25 mouse cellular contexts compared by ENCODE assay signal in the genomic region with DNA sequence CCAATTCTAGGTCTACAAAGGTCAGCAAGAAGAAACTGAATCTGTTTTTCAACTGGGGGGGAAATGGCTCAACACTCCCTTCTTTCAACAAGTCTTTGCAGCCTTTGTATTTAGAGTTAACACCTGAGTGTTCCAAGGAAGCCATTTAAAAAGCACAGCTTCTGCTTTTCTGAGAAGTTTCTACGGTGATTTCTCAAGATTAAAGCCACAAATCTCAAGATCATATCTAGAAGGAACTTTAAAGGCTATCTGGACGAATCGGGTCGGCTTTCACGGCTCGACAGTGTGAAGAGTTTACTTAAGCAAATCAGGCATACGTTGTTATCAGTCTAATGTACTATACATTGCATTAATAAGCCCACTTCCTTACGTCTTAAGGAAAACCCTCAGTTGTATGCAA. TPM values are rescaled to one million over a fixed set of nuclear protein-coding genes. Genes with fewer than 3 reads are reported as not detected.
DNase-seq lines count a peak whose midpoint lies in the region; ATAC-seq lines count a peak whose summit lies in the region.
"Had no signal": no experiment of that assay in that cellular context is flagged by ENCODE, and none has a peak within 500 bp of the region (broad histone marks: within the 10 kb centered on the region; RNA-seq: fewer than 3 reads in every experiment).

No protein-coding gene starts in this region.

- peaks cover 27% of the 10 kb centered on the region for H3K4me1 ChIP-seq in kidney, embryonic 16.5 days (ENCODE audit: insufficient read depth, low read length)
- H3K4me1 ChIP-seq in lung, embryonic 16.5 days (replicated peaks; ENCODE audit: control insufficient read depth, insufficient read depth, low read length), result peaks cover 17% of the 10 kb centered on the region

- 67% methylated on average over 8 of the region's 8 CpGs for WGBS in kidney, embryonic 16.5 days
- 36% methylated on average over 8 of the region's 8 CpGs for WGBS in lung, embryonic 16.5 days

- no peaks in the 10 kb centered on the region for H3K9me3 ChIP-seq in kidney, embryonic 16.5 days (ENCODE audit: low read length)
- H3K9me3 ChIP-seq in lung, embryonic 16.5 days (ENCODE audit: control insufficient read depth, low read length), result no peaks in the 10 kb centered on the region
- H3K9me3 ChIP-seq: embryonic facial prominence, embryonic 12.5 days; heart, embryonic 12.5 days; megakaryocyte, embryonic 14.5 days; midbrain, embryonic 12.5 days; neural tube, embryonic 12.5 days had no signal

- H3K27ac ChIP-seq in kidney, embryonic 16.5 days (ENCODE audit: low read length), result no peak overlapping the region
- H3K27ac ChIP-seq in lung, embryonic 16.5 days (ENCODE audit: low read length), result no peak overlapping the region
- H3K27ac ChIP-seq: embryonic facial prominence, embryonic 12.5 days; heart, adult 2 months; hindbrain, embryonic 14.5 days; midbrain, embryonic 12.5 days; neural tube, embryonic 12.5 days had no signal

- no peaks in the 10 kb centered on the region for H3K27me3 ChIP-seq in kidney, embryonic 16.5 days (ENCODE audit: insufficient read depth, low read length)
- no peaks in the 10 kb centered on the region for H3K27me3 ChIP-seq in lung, embryonic 16.5 days (ENCODE audit: control insufficient read depth, insufficient read depth, low read depth, low read length)
- H3K27me3 ChIP-seq: CH12.LX; embryonic facial prominence, embryonic 12.5 days; heart, embryonic 12.5 days; megakaryocyte, embryonic 14.5 days; midbrain, embryonic 12.5 days; neural tube, embryonic 12.5 days had no signal

- peak overlapping the region; percentile 28 for H3K4me2 ChIP-seq in kidney, embryonic 16.5 days (replicated peaks; ENCODE audit: low read depth, low read length)
- H3K4me2 ChIP-seq in lung, embryonic 16.5 days (ENCODE audit: low read depth, low read length), result peak overlapping the region; percentile 39
- H3K4me2 ChIP-seq: embryonic facial prominence, embryonic 12.5 days; heart, embryonic 12.5 days; midbrain, embryonic 12.5 days; neural tube, embryonic 12.5 days had no signal

- no peak overlapping the region for H3K9ac ChIP-seq in kidney, embryonic 16.5 days (replicated peaks; ENCODE audit: low read length)
- no peak overlapping the region for H3K9ac ChIP-seq in lung, embryonic 16.5 days (ENCODE audit: low read length)
- H3K9ac ChIP-seq: embryonic facial prominence, embryonic 12.5 days; heart, embryonic 12.5 days; hindbrain, embryonic 14.5 days; midbrain, embryonic 12.5 days; neural tube, embryonic 12.5 days had no signal

- no peak for ATAC-seq in kidney, embryonic 16.5 days (ENCODE audit: low FRiP score, low TSS enrichment)
- no peak for ATAC-seq in lung, embryonic 16.5 days (ENCODE audit: low read depth)
- ATAC-seq: forebrain, embryonic 14.5 days had no signal

- peaks cover 3% of the 10 kb centered on the region for H3K36me3 ChIP-seq in kidney, embryonic 16.5 days (ENCODE audit: insufficient read depth, low read length)
- peaks cover 3% of the 10 kb centered on the region for H3K36me3 ChIP-seq in lung, embryonic 16.5 days (ENCODE audit: control insufficient read depth, insufficient read depth, low read length)
- H3K36me3 ChIP-seq: neural tube, embryonic 12.5 days had no signal

- no peak overlapping the region for H3K4me3 ChIP-seq in kidney, embryonic 16.5 days (ENCODE audit: low read length)
- H3K4me3 ChIP-seq in lung, embryonic 16.5 days (ENCODE audit: low read length), result no peak overlapping the region
- H3K4me3 ChIP-seq: embryonic facial prominence, embryonic 12.5 days; heart, adult 2 months; heart, embryonic 12.5 days; megakaryocyte, embryonic 14.5 days; midbrain, embryonic 12.5 days; neural tube, embryonic 12.5 days had no signal

- no peak for DNase-seq in kidney, postnatal 4 days
- no peak for DNase-seq in lung, postnatal 25 days (ENCODE audit: low spot score)
- DNase-seq in induced T-regulatory cell, adult 2 months (ENCODE audit: low read depth), result peak; percentile 26
- no peak for DNase-seq in adrenal gland, adult 18-20 months (ENCODE audit: low spot score in 2 of 2)
- DNase-seq: adrenal gland, postnatal 10 days; cerebellum, adult 11 months; cerebellum, adult 9-10 months; cerebellum, postnatal 36 days; gastrocnemius, postnatal 25 days; heart, adult 2 months; heart, postnatal 4 days; kidney, postnatal 10 days; lung, postnatal 14 days; right cerebral cortex, postnatal 4 days; thymus, adult 2 months had no signal

RNA-seq across cellular contexts. Expression of a gene that starts 2.2 kb away (rescaled TPM):
- polyA plus RNA-seq in kidney, embryonic 16.5 days (2015; fragmentation: Nextera tagmentation; extraction: Ambion mirVana), result 81.6 and 86.0 TPM in 2 replicates
- polyA plus RNA-seq in lung, embryonic 16.5 days (2015; fragmentation: Nextera tagmentation; extraction: Ambion mirVana), result 58.7 and 60.1 TPM in 2 replicates
- total RNA-seq in adrenal gland, adult 18-20 months (2021), result 10 to 100 TPM; 28.2 to 28.4 TPM
